Mouse (Mus musculus) retina, adult 2 months (tissue): ENCODE measurements at regions not wholly inside any gene's neighbourhood (a gene's known extent, or its start where the extent isn't known, plus 50 kb on each side); places are given as distances from the start of the nearest gene placed in this dataset.

Source experiments
- DNase-seq: peaks from one replicate; pipeline ENCODE4 v3.0.0-alpha.2; 2012; ENCODE audit warnings: low read depth, low spot score

GRCm38 (mm10) chr12:79944090-79944489 is 168.7 kb downstream of the Zfp36l1 start:
- DNase-seq = no peak

GRCm38 (mm10) chr12:79942563-79943131 is 170.2 kb downstream of the Zfp36l1 start:
- DNase-seq = no peak

GRCm38 (mm10) chr12:79941828-79942227 is 171.0 kb downstream of the Zfp36l1 start:
- DNase-seq = no peak

- no peak for DNase-seq
Measured at GRCm38 (mm10) chr12:79939436-79939835, 173.4 kb downstream of the Zfp36l1 start.

GRCm38 (mm10) chr12:79937876-79938275 is 174.9 kb downstream of the Zfp36l1 start:
- no peak for DNase-seq

- no peak for DNase-seq
Measured at GRCm38 (mm10) chr12:79936698-79937097, 176.1 kb downstream of the Zfp36l1 start.

- DNase-seq = no peak
Measured at GRCm38 (mm10) chr12:79934091-79934490, 178.7 kb downstream of the Zfp36l1 start.

- DNase-seq = no peak
Measured at GRCm38 (mm10) chr12:79932905-79933304, 179.9 kb downstream of the Zfp36l1 start.

GRCm38 (mm10) chr12:79931455-79931854 is 181.4 kb downstream of the Zfp36l1 start:
- DNase-seq = no peak

GRCm38 (mm10) chr12:79929846-79930245 is 183.0 kb downstream of the Zfp36l1 start:
- no peak for DNase-seq

- no peak for DNase-seq
Measured at GRCm38 (mm10) chr12:79928739-79929380, 184.0 kb downstream of the Zfp36l1 start.

GRCm38 (mm10) chr12:79928298-79928697 is 184.5 kb downstream of the Zfp36l1 start:
- no peak for DNase-seq

- no peak for DNase-seq
Measured at GRCm38 (mm10) chr12:79925704-79926588, 186.9 kb downstream of the Zfp36l1 start.

- no peak for DNase-seq
Measured at GRCm38 (mm10) chr12:79924921-79925703, 187.7 kb downstream of the Zfp36l1 start.

- DNase-seq = no peak
Measured at GRCm38 (mm10) chr12:79923811-79924210, 189.0 kb downstream of the Zfp36l1 start.

GRCm38 (mm10) chr12:79921786-79922185 is 191.0 kb downstream of the Zfp36l1 start:
- DNase-seq = no peak

GRCm38 (mm10) chr12:79918983-79919382 is 193.8 kb downstream of the Zfp36l1 start:
- DNase-seq = no peak

- no peak for DNase-seq
Measured at GRCm38 (mm10) chr12:79917634-79918289, 195.1 kb downstream of the Zfp36l1 start.

- DNase-seq = no peak
Measured at GRCm38 (mm10) chr12:79916896-79917633, 195.7 kb downstream of the Zfp36l1 start.

GRCm38 (mm10) chr12:79913898-79914297 is 198.9 kb downstream of the Zfp36l1 start:
- DNase-seq = no peak
